Mouse (Mus musculus) neural tube, embryonic 12.5 days (tissue): ENCODE results near the gene Pde2a. TPM values are rescaled to one million over a fixed set of nuclear protein-coding genes. Genes with fewer than 3 reads are reported as not detected.

Experiments used
- ATAC-seq: fragments of 200-750 bp; cut with Nextera tagmentation; 2 replicates; pipeline ENCODE4 v1.8.0; 2017; ENCODE audit warnings: low read depth, mild to moderate bottlenecking, moderate TSS enrichment, moderate library complexity; ENCODE audit not compliant: low FRiP score
- H3K27ac ChIP-seq: fragments of 300-500 bp; sonication (generic); 2 replicates; pipeline ENCODE4 v1.5.1; 2016
- H3K27me3 ChIP-seq: fragments of 300-500 bp; sonication (generic); replicated peaks from 2 replicates; pipeline ENCODE4 v1.6.1; 2016; ENCODE audit warnings: mild to moderate bottlenecking
- H3K36me3 ChIP-seq: fragments of 300-500 bp; sonication (generic); 2 replicates; pipeline ENCODE4 v1.6.1; 2016; ENCODE audit warnings: mild to moderate bottlenecking
- H3K4me1 ChIP-seq: fragments of 300-500 bp; sonication (generic); 2 replicates; pipeline ENCODE4 v1.6.1; 2016
- H3K4me2 ChIP-seq: fragments of 300-500 bp; sonication (generic); replicated peaks from 2 replicates; pipeline ENCODE4 v1.6.1; 2016; ENCODE audit warnings: mild to moderate bottlenecking
- H3K4me3 ChIP-seq: fragments of 300-500 bp; sonication (generic); 2 replicates; pipeline ENCODE4 v1.5.1; 2016
- H3K9ac ChIP-seq: fragments of 300-500 bp; sonication (generic); 2 replicates; pipeline ENCODE4 v1.6.1; 2016; ENCODE audit warnings: mild to moderate bottlenecking
- H3K9me3 ChIP-seq: fragments of 300-500 bp; sonication (generic); 2 replicates; pipeline ENCODE4 v1.6.1; 2016; ENCODE audit warnings: mild to moderate bottlenecking
- WGBS: fragments of 180-500 bp; shearing (Covaris S2); methylation state at CpG from one replicate; pipeline ENCODE4 v1.1.7; 2016; 5-methylcytosine and 5-hydroxymethylcytosine counted together
- polyA plus RNA-seq: library from polyadenylated mRNA; unstranded; fragments of >200 nt; fragmentation: Nextera tagmentation; extraction: Ambion mirVana; gene quantifications from 2 replicates; pipeline ENCODE4 v1.2.1, GENCODE M21; 2016

Gene Pde2a
- polyA plus RNA-seq, 1 experiment from 2014 or later, result 40.0 TPM

DNA sequence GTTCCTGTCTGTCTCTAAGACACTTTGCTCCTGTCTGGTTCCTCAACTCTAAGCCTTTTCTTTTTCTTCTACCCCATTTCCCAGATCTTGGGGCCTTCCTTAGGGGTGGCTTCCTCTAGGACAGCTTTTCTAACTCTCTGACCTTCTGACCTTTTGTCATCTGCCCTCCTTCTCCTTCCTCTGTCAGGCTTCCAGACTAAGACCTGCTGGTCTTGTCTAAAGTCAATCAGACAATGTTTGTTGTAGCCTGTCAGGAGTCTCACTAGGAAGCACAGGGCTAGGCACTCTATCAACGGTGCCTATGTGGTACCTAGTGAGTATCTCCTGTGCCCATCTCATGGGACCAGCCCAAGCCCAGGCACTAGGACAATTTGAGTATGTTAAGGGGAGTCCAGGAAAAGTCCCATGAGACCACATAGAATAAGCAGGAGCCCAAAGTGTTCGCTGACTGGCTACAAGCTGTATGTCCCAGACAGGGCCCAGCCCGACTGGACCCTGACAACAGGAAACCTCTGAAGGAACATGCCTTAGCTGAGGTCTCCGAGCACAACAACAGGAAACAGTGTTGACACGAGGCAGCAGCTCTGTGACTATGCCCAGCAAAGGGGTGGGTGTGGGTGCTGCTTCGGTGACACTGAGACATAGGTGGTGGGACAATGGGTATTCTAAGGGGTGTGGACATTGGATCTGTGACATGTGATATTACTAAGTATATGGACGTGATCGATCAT, 44.5 kb downstream of the Pde2a start:
- Histone ChIP-seq H3K4me1 (peaks cover 22% of the 10 kb centered on the region), H3K27ac (no peak overlapping the region), H3K27me3 (no peaks in the 10 kb centered on the region), H3K4me2 (no peak overlapping the region), H3K4me3 (no peak overlapping the region), H3K9ac (no peak overlapping the region), H3K36me3 (no peaks in the 10 kb centered on the region), H3K9me3 (no peaks in the 10 kb centered on the region)
- WGBS, result 89% methylated on average over 8 of the region's 8 CpGs
- no peak for ATAC-seq

DNA sequence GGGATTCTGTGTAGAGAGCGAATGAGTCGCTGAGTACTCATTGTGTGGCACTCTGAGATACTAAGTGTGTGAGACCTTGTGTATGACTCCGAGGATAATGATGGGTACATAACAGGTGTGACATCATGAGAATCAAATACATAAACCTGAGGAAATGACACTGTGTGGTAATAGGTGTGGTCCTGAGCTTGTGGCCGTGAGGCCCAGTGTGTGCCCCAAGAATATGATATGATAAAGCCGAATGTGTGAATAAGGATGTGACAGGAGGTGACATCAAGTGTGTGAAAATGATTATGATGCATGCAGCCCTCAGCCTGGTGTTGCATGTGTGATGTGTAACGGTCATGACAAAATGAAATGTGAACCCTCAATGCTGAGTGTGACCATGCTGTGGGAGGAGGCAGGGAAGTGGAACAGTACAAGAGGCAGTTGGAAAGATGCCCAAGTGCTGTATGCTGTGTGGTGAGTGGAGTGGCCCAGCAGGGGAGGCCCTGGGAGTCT, 45.1 kb downstream of the Pde2a start:
- no peak overlapping the region for H3K4me2 ChIP-seq
- no peak overlapping the region for H3K27ac ChIP-seq
- 90% methylated on average over 6 of the region's 6 CpGs for WGBS
- no peaks in the 10 kb centered on the region for H3K9me3 ChIP-seq
- ATAC-seq, result no peak
- H3K36me3 ChIP-seq, result no peaks in the 10 kb centered on the region
- no peak overlapping the region for H3K4me3 ChIP-seq
- H3K4me1 ChIP-seq, result peaks cover 22% of the 10 kb centered on the region
- H3K9ac ChIP-seq, result no peak overlapping the region
- no peaks in the 10 kb centered on the region for H3K27me3 ChIP-seq

DNA sequence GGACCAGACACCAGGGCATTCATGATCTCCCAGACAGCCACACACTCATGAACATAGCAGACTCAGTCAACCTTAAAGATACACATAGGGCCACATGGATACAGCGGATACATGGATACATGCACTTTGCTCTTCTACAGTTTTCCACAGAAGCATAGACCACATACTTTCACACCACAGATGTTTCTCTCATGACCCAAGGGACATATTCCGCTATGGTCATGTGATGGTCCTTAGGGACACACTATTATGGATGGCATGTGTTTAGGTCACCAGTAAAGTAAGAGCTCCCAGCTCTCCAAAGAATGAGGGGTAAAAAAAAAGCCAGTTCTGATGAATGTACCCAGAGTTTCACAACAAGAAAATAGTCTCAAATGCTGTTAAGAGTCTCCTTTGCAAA, 49.9 kb downstream of the Pde2a start:
- WGBS, result 90% methylated on average over 2 of the region's 2 CpGs
- peaks cover 6% of the 10 kb centered on the region for H3K4me1 ChIP-seq

DNA sequence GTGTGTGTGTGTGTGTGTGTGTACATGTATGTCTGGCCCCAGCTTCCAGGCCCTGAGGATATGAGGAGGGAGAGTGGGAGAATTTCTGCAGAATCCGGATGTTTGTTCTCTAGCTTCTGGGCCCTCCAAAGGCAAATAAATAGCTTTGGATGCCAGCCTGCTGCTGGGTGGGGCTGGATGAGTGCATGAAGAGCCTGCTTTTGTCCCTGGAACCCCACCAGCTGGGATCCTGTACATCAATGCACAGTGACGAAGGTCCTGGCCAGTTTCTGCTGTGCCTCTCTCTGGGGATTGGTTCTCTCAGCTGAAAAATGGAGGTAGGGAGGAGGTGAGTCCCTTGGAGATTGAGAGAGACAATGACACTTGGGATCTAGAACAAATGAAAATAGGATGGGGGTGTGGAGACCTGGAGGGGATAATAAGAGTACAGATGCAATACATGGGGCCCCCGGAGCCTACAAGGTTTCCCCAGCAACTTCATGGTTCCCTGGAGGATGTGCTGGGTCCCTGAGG, 50.5 kb downstream of the Pde2a start:
- H3K4me2 ChIP-seq, result no peak overlapping the region
- 71% methylated on average over 3 of the region's 3 CpGs for WGBS
- no peak overlapping the region for H3K27ac ChIP-seq
- H3K9ac ChIP-seq, result no peak overlapping the region
- H3K4me3 ChIP-seq, result no peak overlapping the region
- no peaks in the 10 kb centered on the region for H3K9me3 ChIP-seq
- H3K4me1 ChIP-seq, result peaks cover 6% of the 10 kb centered on the region; the same call in 1 of the 2 replicates
- no peaks in the 10 kb centered on the region for H3K27me3 ChIP-seq
- H3K36me3 ChIP-seq, result no peaks in the 10 kb centered on the region
- no peak for ATAC-seq

More for the DNA sequence above, 49.9 kb downstream of the Pde2a start:
- Histone ChIP-seq H3K9me3 (no peaks in the 10 kb centered on the region), H3K4me3 (no peak overlapping the region), H3K27ac (no peak overlapping the region), H3K4me2 (no peak overlapping the region), H3K9ac (no peak overlapping the region), H3K36me3 (no peaks in the 10 kb centered on the region), H3K27me3 (no peaks in the 10 kb centered on the region)
- no peak for ATAC-seq

DNA sequence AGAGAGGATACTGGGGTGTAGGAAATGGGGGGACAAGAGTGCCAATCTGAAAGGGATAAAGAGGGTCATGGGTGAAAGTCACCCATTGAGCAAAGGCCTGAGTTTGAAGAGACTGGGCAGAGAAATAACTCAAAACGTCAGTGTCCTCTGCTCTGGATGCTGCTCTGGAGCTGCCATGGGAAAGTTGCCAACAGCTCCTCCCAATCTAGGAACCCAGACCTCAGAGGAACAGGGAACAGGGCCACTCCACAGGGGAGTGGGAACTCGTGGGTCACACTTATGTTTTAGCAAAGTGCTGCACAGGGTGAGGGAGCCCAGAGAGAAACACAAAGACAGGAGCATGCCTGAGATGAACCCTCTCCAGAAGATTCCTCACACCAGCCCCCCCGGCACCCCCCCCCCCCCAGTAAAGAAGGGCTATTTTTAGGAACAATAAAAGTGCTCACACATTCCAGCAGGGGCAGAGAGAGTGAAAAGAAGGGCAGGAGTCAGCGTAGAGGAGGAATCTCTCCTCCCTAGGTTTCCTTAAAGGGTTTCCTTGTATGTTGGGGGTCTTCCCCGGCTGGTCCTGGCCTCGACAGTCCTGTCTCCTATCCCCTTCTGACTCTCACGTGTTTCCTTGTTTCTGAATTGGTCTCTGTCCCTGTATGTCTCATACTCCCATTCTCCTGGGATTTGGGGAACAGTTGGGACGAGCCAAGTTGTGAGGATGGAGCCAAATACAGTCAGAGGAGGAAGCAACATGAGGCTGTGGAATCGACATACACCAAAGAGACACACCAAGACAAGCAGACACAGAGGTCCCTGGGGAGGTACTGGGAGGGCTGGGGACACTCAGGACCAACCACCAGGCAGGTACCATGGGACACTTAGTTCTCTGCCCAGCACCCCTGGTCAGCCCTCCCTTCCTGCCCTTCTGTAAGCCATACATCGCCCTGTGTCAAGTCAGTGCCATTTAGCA, 51.4 kb downstream of the Pde2a start:
- Histone ChIP-seq H3K27ac (no peak overlapping the region), H3K4me1 (peaks cover 6% of the 10 kb centered on the region; the same call in 1 of the 2 replicates), H3K27me3 (no peaks in the 10 kb centered on the region), H3K9ac (no peak overlapping the region), H3K4me2 (no peak overlapping the region), H3K9me3 (no peaks in the 10 kb centered on the region), H3K4me3 (no peak overlapping the region), H3K36me3 (no peaks in the 10 kb centered on the region)
- 50% methylated on average over 10 of the region's 10 CpGs for WGBS
- no peak for ATAC-seq

DNA sequence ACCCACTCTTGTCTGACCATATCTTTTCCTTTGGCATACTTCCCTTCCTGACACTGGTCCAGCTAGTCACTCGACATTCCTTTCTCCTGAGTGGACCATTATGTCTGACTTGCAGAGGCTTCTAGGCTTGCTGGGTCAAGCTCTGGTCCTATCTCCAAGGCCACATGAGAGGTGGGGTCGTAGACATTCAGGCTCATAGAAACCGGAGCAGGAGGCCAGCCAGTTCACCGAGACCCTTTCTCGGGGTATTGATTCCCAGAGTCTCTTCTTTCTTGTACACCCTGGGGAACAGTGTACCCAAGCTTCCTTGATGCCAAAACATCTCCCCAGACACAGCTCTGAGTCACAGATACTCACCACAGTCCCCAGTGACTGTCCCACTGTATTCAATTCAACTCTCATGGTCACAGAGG, 52.9 kb downstream of the Pde2a start:
- peaks cover 15% of the 10 kb centered on the region; the same call in 1 of the 2 replicates for H3K4me1 ChIP-seq
- no peak overlapping the region for H3K4me3 ChIP-seq
- H3K4me2 ChIP-seq, result no peak overlapping the region
- no peaks in the 10 kb centered on the region for H3K36me3 ChIP-seq
- no peak for ATAC-seq
- no peak overlapping the region for H3K27ac ChIP-seq
- H3K9ac ChIP-seq, result no peak overlapping the region
- no peaks in the 10 kb centered on the region for H3K9me3 ChIP-seq
- WGBS, result 90% methylated on average over 5 of the region's 5 CpGs
- H3K27me3 ChIP-seq, result no peaks in the 10 kb centered on the region

DNA sequence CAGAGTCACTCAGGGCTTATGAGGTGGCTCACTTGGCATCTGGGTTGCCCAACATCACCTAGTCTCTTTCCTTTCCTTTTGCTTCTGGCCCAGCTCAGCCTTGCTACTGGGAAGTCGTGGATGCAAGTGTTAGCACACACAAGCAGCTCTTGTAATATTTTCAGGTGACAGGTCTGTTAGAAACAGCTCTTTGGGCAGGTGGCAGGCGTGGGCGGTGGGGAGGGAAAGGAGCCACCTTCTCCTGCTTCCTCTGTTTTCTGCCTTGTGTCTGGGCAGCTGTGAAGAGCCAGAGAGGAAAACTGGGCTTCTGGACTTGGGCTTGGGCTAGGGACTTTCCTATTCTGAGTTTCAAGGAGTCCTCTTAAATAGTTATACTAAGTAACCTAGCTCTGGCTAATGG, 54.5 kb downstream of the Pde2a start:
- Histone ChIP-seq H3K4me1 (peaks cover 15% of the 10 kb centered on the region; the same call in 1 of the 2 replicates), H3K4me2 (no peak overlapping the region), H3K27ac (no peak overlapping the region), H3K27me3 (no peaks in the 10 kb centered on the region), H3K4me3 (no peak overlapping the region), H3K9me3 (no peaks in the 10 kb centered on the region), H3K9ac (no peak overlapping the region), H3K36me3 (no peaks in the 10 kb centered on the region)
- no peak for ATAC-seq
- WGBS, result 82% methylated on average over 3 of the region's 3 CpGs

DNA sequence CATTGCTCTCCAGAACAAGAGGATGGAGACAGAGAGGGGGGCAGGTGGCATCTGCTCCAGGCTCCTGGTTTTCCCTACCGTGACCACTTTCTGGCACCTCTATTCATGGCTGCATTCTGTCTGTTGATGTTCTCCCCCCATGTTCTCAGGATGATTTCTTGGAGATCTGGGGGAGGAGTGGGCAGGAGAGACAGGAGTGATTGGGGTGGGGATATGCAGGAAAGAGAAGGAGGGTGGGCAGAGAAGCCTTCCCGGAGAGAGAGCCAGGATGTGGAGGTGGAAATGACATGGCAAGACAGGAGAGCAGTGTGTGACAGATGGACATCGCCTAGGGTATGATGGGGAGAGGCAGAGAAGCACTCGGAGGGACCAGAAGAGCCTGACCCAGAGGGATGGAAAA, 55.0 kb downstream of the Pde2a start:
- no peak overlapping the region for H3K4me2 ChIP-seq

DNA sequence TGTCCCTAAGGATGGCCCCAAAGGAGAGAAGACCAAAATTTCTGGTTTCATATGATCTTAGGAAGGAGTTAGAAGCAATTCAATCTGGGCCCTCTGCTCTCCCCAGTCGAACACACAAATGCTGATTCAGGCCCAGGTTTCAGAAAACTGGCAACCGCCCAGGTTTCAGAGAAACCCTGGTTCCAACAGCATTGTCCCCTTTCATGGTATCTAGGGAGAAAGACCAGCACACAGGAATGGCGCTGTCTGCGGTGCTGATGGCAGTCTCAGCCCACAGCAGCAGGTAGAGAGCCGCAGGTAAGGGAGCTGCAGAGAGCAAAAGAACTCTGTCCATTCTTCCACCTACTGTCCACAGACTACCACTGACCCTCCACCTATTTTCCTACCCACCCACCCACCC, 55.7 kb downstream of the Pde2a start:
- Histone ChIP-seq H3K9me3 (no peaks in the 10 kb centered on the region), H3K27me3 (no peaks in the 10 kb centered on the region), H3K4me1 (peaks cover 13% of the 10 kb centered on the region; the same call in 1 of the 2 replicates), H3K4me3 (no peak overlapping the region), H3K4me2 (no peak overlapping the region), H3K36me3 (no peaks in the 10 kb centered on the region), H3K9ac (no peak overlapping the region), H3K27ac (no peak overlapping the region)
- no peak for ATAC-seq
- 50% methylated on average over 5 of the region's 5 CpGs for WGBS

More for the DNA sequence above, 55.0 kb downstream of the Pde2a start:
- no peak overlapping the region for H3K9ac ChIP-seq
- WGBS, result 77% methylated on average over 4 of the region's 4 CpGs
- H3K27me3 ChIP-seq, result no peaks in the 10 kb centered on the region
- H3K27ac ChIP-seq, result no peak overlapping the region
- peaks cover 15% of the 10 kb centered on the region; the same call in 1 of the 2 replicates for H3K4me1 ChIP-seq
- H3K36me3 ChIP-seq, result no peaks in the 10 kb centered on the region
- H3K4me3 ChIP-seq, result no peak overlapping the region
- no peaks in the 10 kb centered on the region for H3K9me3 ChIP-seq
- ATAC-seq, result no peak

DNA sequence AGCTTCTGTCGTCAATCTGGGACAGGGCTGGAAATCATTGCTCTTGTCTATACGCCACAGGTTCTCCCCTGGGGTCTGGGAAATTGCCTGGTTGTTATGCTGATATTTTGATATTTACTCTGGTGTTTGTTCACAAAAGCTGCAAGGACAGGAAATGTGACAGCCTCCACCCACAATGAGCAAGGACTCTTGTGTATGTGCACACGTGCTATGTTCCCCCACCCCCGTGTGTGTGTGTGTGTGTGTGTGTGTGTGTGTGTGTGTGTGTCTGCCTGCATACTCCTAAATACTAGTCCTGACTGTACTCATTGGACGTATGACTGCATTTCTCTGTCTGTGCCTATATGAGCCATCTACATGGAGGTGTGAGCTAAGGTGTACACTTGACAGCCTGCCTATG, 56.6 kb downstream of the Pde2a start:
- no peak overlapping the region for H3K4me3 ChIP-seq
- H3K9me3 ChIP-seq, result no peaks in the 10 kb centered on the region
- no peak overlapping the region for H3K4me2 ChIP-seq
- no peak for ATAC-seq
- no peaks in the 10 kb centered on the region for H3K36me3 ChIP-seq
- peaks cover 18% of the 10 kb centered on the region for H3K4me1 ChIP-seq
- H3K27me3 ChIP-seq, result no peaks in the 10 kb centered on the region
- H3K9ac ChIP-seq, result no peak overlapping the region
- WGBS, result 61% methylated on average over 5 of the region's 5 CpGs
- no peak overlapping the region for H3K27ac ChIP-seq

DNA sequence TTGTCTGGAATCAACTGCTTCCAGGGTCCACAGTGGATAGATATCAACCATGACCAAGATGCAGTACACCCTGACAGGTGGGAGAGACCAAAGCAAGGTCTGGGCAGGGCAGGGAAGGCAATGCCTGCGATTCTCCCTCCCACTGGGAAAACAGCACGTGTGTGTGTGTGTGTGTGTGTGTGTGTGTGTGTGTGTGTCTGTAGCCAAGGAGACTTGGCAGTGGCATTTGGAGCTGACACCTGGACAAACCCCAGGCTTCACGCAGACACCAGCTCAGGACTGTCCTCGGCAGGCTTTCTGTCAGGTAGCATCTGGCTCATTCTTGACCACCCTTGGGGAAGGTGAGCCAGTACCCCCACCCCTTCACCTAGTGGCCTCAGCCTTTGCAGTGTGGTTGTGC, 58.4 kb downstream of the Pde2a start:
- H3K9me3 ChIP-seq, result no peaks in the 10 kb centered on the region
- H3K27me3 ChIP-seq, result no peaks in the 10 kb centered on the region
- H3K4me1 ChIP-seq, result peaks cover 18% of the 10 kb centered on the region
- no peak overlapping the region for H3K4me2 ChIP-seq
- no peak overlapping the region for H3K4me3 ChIP-seq
- no peak overlapping the region for H3K9ac ChIP-seq
- H3K27ac ChIP-seq, result no peak overlapping the region
- H3K36me3 ChIP-seq, result no peaks in the 10 kb centered on the region
- no peak for ATAC-seq
- WGBS, result 87% methylated on average over 4 of the region's 4 CpGs

DNA sequence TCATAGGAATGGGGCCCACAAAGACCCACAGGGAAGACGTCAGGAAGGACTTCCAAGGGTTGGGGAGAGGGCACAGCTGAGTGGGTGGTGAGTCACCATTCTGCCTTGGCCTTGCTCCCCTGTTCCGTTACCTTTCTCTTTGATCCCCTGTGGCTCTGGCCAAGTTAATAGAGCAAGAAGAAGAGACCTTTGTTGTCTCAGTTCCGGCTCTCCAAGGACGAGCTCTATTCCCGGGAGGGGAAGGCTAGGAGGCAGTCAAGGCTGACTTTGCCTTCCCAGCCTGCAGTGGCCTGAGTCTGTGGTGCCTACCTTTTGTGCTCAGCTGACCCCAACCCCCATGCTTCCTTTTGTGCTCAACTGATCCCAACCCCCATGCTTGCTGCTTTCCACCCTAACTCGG, 59.2 kb downstream of the Pde2a start:
- Histone ChIP-seq H3K27me3 (no peaks in the 10 kb centered on the region), H3K9me3 (no peaks in the 10 kb centered on the region), H3K36me3 (no peaks in the 10 kb centered on the region), H3K4me3 (no peak overlapping the region), H3K4me1 (peaks cover 18% of the 10 kb centered on the region), H3K27ac (no peak overlapping the region), H3K9ac (no peak overlapping the region), H3K4me2 (no peak overlapping the region)
- ATAC-seq, result no peak
- 65% methylated on average over 6 of the region's 6 CpGs for WGBS
